Mouse (Mus musculus) olfactory bulb, adult 2 months (tissue): ENCODE data around the gene Shc3. TPM values are rescaled to one million over a fixed set of nuclear protein-coding genes. Genes with fewer than 3 reads are reported as not detected.
A peak's percentile ranks its signal among the peaks of the same experiment; 100 is the strongest.

ENCODE experiments used
- H3K27ac ChIP-seq: fragments of 200-500 bp; 2 replicates; pipeline ENCODE4 v1.5.1; 2012; ENCODE audit warnings: low read depth, low read length; ENCODE audit not compliant: insufficient read depth
- H3K4me1 ChIP-seq: fragments of 200-500 bp; 2 replicates; pipeline ENCODE4 v1.6.1; 2012; ENCODE audit warnings: low read length; ENCODE audit not compliant: control insufficient read depth, insufficient read depth
- H3K4me3 ChIP-seq: fragments of 200-500 bp; 2 replicates; pipeline ENCODE4 v1.5.1; 2012; ENCODE audit warnings: mild to moderate bottlenecking, low read depth, low read length, moderate library complexity; ENCODE audit not compliant: insufficient read depth
- CTCF ChIP-seq: fragments of 200-500 bp; IDR thresholded peaks from 2 replicates; pipeline ENCODE4 v1.5.1; 2012; ENCODE audit warnings: low read depth, mild to moderate bottlenecking, low read length, moderate library complexity; ENCODE audit not compliant: insufficient read depth
- POLR2A ChIP-seq: fragments of 200-500 bp; IDR thresholded peaks from 2 replicates; pipeline ENCODE4 v1.6.1; 2012; ENCODE audit warnings: mild to moderate bottlenecking, low read depth, low read length, moderate library complexity; ENCODE audit not compliant: insufficient read depth
- WGBS: fragments of 180-500 bp; shearing (Covaris S2); methylation state at CpG from one replicate; pipeline ENCODE4 v1.1.7; 2018; 5-methylcytosine and 5-hydroxymethylcytosine counted together
- polyA plus RNA-seq: library from polyadenylated mRNA; stranded (reverse); fragments of >200 nt; gene quantifications from 2 replicates; pipeline ENCODE4 v1.2.4, GENCODE M21; 2012; ENCODE audit warnings: low replicate concordance; ENCODE audit not compliant: missing spikeins, insufficient read depth, insufficient read length

The Shc3 gene
- polyA plus RNA-seq, 1 experiment: not detected

DNA sequence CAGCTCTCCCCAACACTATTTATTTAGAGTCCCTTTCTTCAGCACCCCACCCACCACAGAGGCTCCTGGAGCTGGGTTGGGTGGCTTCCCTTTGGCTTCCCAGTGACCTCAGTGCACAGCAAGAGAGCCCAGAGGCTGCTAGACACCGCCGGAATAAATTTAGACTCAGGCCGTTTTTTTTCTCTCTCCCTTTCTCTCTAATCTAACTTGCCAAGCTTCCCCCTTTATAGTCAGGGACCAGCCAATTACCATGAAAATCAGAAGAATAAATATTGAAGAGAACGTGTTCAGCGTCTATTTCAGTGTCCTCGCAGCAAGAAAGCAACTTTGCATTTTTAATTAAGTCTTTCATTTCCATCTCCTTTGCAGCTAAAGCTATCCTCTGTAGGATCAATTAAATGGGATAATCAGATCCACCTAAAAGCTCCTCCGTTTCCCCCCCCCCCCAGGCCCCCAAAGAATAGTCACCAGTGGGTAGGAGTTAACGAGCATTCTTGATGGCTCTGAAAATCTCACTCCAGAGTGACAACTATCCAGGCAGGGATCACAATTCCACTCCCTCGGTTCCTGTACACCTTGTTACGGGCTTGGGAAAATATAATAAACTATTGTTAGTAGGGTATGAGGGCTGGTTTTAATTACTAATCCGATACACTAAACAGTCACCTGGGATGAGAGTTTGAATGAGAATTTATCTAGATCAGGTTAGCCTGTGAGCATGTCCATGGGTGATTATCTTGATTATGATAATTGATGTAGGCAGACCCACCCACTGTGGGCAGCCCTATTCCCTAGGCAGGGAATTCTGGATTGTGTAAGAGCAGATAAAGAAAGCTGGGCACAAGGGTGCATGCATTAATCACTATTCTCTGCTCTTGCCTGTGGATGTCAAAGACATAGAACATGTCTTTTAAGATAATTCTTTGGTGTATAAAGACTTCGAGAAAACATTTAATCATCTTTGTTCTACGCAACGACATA, 131.8 kb downstream of the Shc3 start:
- TF ChIP-seq POLR2A: no peak
- TF ChIP-seq CTCF: no peak
- WGBS: 51% methylated on average over 14 of the region's 14 CpGs
- Histone ChIP-seq H3K4me1 (no peaks in the 10 kb centered on the region), H3K27ac (no peak overlapping the region), H3K4me3 (no peak overlapping the region)

DNA sequence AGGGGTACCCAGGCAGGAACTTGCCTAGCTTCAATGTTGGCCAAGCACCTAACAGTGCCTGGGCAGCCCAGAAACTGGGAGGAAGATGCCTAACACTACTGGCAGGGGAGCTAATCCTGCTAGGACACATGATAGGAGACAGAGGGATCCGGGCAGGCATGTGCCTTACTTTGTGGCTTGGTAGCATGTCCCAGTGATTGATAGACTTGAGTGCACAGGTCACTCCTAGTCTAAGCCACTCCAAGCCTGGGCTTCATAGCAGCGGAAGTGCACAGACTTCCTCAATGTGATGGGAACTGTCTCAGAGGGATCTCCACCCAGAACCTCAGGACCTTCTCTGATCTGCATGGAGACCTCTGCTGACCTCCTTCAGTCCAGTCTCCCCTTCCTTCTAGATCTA, 134.1 kb downstream of the Shc3 start:
- H3K4me3 ChIP-seq: no peak overlapping the region
- 91% methylated on average over 2 of the region's 2 CpGs for WGBS
- TF ChIP-seq POLR2A (no peak), CTCF (no peak)
- no peaks in the 10 kb centered on the region for H3K4me1 ChIP-seq
- no peak overlapping the region for H3K27ac ChIP-seq

DNA sequence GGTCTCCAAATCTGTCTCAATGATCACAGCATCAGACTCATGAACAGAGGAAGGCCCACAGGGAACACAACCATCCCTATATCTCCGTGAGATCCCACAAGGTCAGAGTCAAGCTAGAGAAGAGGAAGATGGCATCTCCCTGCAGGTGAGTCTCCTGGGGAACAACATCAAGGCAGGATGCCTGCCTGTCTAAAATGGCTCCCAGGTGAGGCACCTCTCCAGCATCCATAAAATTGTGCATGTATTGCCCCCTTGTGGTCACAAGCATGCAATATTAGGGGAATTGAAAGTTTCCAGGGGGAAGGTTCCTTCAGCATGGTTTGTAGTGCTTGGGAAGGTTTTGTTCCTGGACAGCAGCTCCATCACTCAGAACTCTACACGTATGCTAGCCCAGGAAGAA, 134.8 kb downstream of the Shc3 start:
- no peaks in the 10 kb centered on the region for H3K4me1 ChIP-seq
- TF ChIP-seq POLR2A (no peak), CTCF (no peak)
- H3K4me3 ChIP-seq: no peak overlapping the region
- WGBS: 76% methylated on average over 2 of the region's 2 CpGs
- no peak overlapping the region for H3K27ac ChIP-seq

DNA sequence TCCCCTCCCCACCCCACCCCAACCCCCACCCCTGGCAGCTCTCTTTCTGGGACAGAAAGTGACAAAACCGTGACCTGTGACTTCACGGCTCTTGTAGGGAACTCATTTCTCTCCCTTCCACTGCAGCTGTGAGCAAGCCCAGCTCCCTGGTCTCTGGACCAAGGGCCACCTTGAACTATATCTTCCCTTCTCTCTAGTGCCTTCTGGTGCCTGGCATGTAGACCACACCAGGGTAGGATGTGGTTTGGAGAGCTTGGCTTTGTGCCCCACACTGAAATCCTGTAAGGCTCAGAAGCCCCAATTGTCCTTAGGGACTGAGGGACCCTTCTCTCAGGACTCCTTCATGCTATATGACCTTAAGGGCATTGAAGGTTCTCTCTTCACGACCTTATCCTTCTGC, 135.8 kb downstream of the Shc3 start:
- Histone ChIP-seq H3K4me1 (no peaks in the 10 kb centered on the region), H3K27ac (no peak overlapping the region), H3K4me3 (no peak overlapping the region)
- WGBS: 78% methylated on average over 3 of the region's 3 CpGs
- TF ChIP-seq CTCF (no peak), POLR2A (no peak)

GRCm38 (mm10) chr13:51425662-51426443, 143.4 kb downstream of the Shc3 start:
- Histone ChIP-seq H3K4me3 (no peak overlapping the region), H3K4me1 (no peaks in the 10 kb centered on the region), H3K27ac (no peak overlapping the region)
- no peak for TF ChIP-seq POLR2A
- no peak for TF ChIP-seq CTCF
- WGBS: 65% methylated on average over 4 of the region's 4 CpGs

DNA sequence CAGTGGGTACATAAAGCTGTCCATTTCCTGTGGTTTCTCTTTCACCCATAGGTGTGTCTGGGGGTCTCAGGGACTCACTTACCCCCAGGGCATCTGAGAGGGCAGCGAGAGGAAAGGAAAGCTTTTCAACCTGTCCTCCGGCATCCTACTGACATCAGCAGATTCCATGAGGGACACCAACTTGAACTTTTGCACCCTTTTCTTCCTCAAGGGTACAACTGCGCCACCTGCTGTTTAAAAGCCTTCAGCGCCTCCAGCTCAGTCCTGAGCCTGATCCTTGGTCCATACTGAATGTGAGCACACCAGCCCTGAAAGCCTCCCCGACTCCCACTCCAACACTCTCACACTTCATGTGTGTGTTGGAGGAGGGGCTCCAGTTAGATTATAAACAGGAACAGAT, 144.6 kb downstream of the Shc3 start:
- 20% methylated on average over 5 of the region's 5 CpGs for WGBS
- peak; percentile 73 for TF ChIP-seq CTCF
- no peak for TF ChIP-seq POLR2A
- no peaks in the 10 kb centered on the region for H3K4me1 ChIP-seq
- no peak overlapping the region for H3K4me3 ChIP-seq
- no peak overlapping the region for H3K27ac ChIP-seq

GRCm38 (mm10) chr13:51423647-51424046, 145.6 kb downstream of the Shc3 start:
- no peak overlapping the region for H3K27ac ChIP-seq
- H3K4me1 ChIP-seq: peaks cover 5% of the 10 kb centered on the region
- TF ChIP-seq CTCF: no peak
- no peak for TF ChIP-seq POLR2A
- H3K4me3 ChIP-seq: no peak overlapping the region
- 79% methylated on average over 9 of the region's 9 CpGs for WGBS

DNA sequence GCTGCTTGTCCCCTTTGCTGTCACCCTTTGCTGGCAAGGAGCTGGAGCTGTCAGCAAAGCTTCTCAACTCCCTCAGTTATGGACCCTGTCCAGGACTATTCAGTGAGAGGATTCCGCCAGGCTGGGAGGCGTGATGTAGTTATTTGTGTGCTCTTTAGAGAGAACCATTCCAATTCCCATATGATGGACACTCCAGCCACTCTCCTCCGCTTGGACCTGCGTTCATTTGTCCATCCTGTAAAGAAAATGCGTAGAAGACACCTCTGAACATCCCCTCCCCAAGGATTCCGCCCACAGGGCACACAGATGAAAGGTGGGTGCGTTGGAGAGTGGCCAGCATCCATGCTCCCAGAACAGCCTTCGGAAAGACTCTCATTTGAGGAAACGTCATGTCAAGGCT, 148.4 kb downstream of the Shc3 start:
- WGBS: 65% methylated on average over 9 of the region's 9 CpGs
- no peak overlapping the region for H3K27ac ChIP-seq
- peaks cover 18% of the 10 kb centered on the region for H3K4me1 ChIP-seq
- H3K4me3 ChIP-seq: no peak overlapping the region
- TF ChIP-seq CTCF: no peak
- no peak for TF ChIP-seq POLR2A

DNA sequence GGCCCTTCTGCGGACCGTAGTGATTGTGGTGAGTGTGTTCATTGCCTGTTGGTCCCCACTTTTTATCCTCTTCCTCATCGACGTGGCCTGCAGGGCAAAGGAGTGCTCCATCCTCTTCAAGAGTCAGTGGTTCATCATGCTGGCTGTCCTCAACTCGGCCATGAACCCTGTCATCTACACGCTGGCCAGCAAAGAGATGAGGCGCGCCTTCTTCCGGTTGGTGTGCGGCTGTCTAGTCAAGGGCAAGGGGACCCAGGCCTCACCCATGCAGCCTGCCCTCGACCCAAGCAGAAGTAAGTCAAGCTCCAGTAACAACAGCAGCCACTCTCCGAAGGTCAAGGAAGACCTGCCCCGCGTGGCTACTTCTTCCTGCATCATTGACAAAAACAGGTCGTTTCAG, 149.7 kb downstream of the Shc3 start:
- no peak for TF ChIP-seq CTCF
- TF ChIP-seq POLR2A: no peak
- H3K4me3 ChIP-seq: no peak overlapping the region
- 91% methylated on average over 15 of the region's 15 CpGs for WGBS
- H3K27ac ChIP-seq: no peak overlapping the region
- H3K4me1 ChIP-seq: peaks cover 18% of the 10 kb centered on the region
